Mouse (Mus musculus) T-helper 2 cell (primary cell): ENCODE data around the gene Rapgefl1.

ENCODE experiments used
- in situ Hi-C: fragments of 300-600 bp; cut with MboI, MseI; formaldehyde crosslinking; loops from one replicate; pipeline ENCODE4 v1.15.1; 2025; ENCODE audit warnings: high pct_unique_total_duplicates

The Rapgefl1 gene

GRCm38 (mm10) chr11:98858759-98859731 lies 22.5 kb downstream of the Rapgefl1 start:
- in situ Hi-C loops, result no loop called here

- in situ Hi-C loops, result no loop called here
These were observed 26.6 kb downstream of the Rapgefl1 start, which contains the start of gene Wipf2 for GRCm38 (mm10) chr11:98863028-98863750. Gene Wipf2, plus strand, starts transcription at chr11:98863638.

- in situ Hi-C loops, result no loop called here
These were observed 27.3 kb downstream of the Rapgefl1 start for GRCm38 (mm10) chr11:98863751-98864429.

GRCm38 (mm10) chr11:98867293-98867692 lies 30.7 kb downstream of the Rapgefl1 start:
- in situ Hi-C loops, result no loop called here

- in situ Hi-C loops, result no loop called here
These were observed 33.3 kb downstream of the Rapgefl1 start for GRCm38 (mm10) chr11:98869906-98870305.

- in situ Hi-C loops, result no loop called here
These were observed 34.2 kb downstream of the Rapgefl1 start for GRCm38 (mm10) chr11:98870791-98871190.

- in situ Hi-C loops, result no loop called here
These were observed 34.8 kb downstream of the Rapgefl1 start for GRCm38 (mm10) chr11:98871416-98871815.

GRCm38 (mm10) chr11:98872040-98872439 lies 35.5 kb downstream of the Rapgefl1 start:
- in situ Hi-C loops, result no loop called here

- in situ Hi-C loops, result no loop called here
These were observed 37.3 kb downstream of the Rapgefl1 start for GRCm38 (mm10) chr11:98873900-98874299.

- in situ Hi-C loops, result no loop called here
These were observed 40.4 kb downstream of the Rapgefl1 start for GRCm38 (mm10) chr11:98877001-98877400.

GRCm38 (mm10) chr11:98887703-98888102 lies 51.1 kb downstream of the Rapgefl1 start:
- in situ Hi-C loops, result no loop called here

GRCm38 (mm10) chr11:98889077-98889476 lies 52.5 kb downstream of the Rapgefl1 start:
- in situ Hi-C loops, result no loop called here

- in situ Hi-C loops, result no loop called here
These were observed 53.4 kb downstream of the Rapgefl1 start for GRCm38 (mm10) chr11:98889977-98890376.

- in situ Hi-C loops, result no loop called here
These were observed 55.8 kb downstream of the Rapgefl1 start for GRCm38 (mm10) chr11:98892426-98892825.

- in situ Hi-C loops, result no loop called here
These were observed 64.0 kb downstream of the Rapgefl1 start for GRCm38 (mm10) chr11:98900529-98901125.

- in situ Hi-C loops, result no loop called here
These were observed 66.1 kb downstream of the Rapgefl1 start for GRCm38 (mm10) chr11:98902621-98903245.
